Mouse (Mus musculus) macrophage (primary cell): ENCODE data around the gene Klhdc4. TPM values are rescaled to one million over a fixed set of nuclear protein-coding genes. Genes with fewer than 3 reads are reported as not detected.
A peak's percentile ranks its signal among the peaks of the same experiment; 100 is the strongest.

Source experiments
- H3K27ac ChIP-seq: fragments of 350-480 bp; formaldehyde crosslinking; 2 replicates; pipeline ENCODE4 v1.9.0; 2021
- H3K36me3 ChIP-seq: fragments of 350-480 bp; formaldehyde crosslinking; 2 replicates; pipeline ENCODE4 v1.9.0; 2021; ENCODE audit errors: inconsistent target
- H3K4me3 ChIP-seq: fragments of 350-480 bp; formaldehyde crosslinking; 2 replicates; pipeline ENCODE4 v1.9.0; 2021; ENCODE audit errors: inconsistent target
- H3K79me2 ChIP-seq: fragments of 350-480 bp; formaldehyde crosslinking; 2 replicates; pipeline ENCODE4 v1.9.0; 2021; ENCODE audit errors: inconsistent target
- WGBS: methylation state at CpG from one replicate; pipeline ENCODE4 v1.1.7; 2026; ENCODE audit warnings: inconsistent platforms; ENCODE audit not compliant: missing documents; 5-methylcytosine and 5-hydroxymethylcytosine counted together
- polyA plus RNA-seq: library from polyadenylated mRNA; stranded (reverse); fragments of 250-400 nt; gene quantifications from 3 replicates; pipeline ENCODE4 v1.2.4, GENCODE M21; 2018; ENCODE audit warnings: inconsistent platforms
- total RNA-seq, 78 experiments: library from RNA; depleted of rRNA; stranded (reverse); fragments of 250-400 nt; gene quantifications; 1 replicate in 9 of 78; 2 replicates in 24 of 78; 3 replicates in 43 of 78; 4 replicates in 2 of 78; pipeline ENCODE4 v1.2.4; 2018; ENCODE audit warnings: inconsistent platforms in 56 of 78

The Klhdc4 gene
- 100 to 1,000 TPM in 5 of 26 experiments, 10 to 100 TPM in 21; 47.6 to 117 (median 79.4) TPM for total RNA-seq (2018; cell fraction: chromatin; rRNA removed)
- total RNA-seq (2018; cell fraction: cytosol; rRNA removed) = 10 to 100 TPM; 13.0 to 21.1 (median 16.5) TPM
- 10 to 100 TPM; 21.1 to 54.6 (median 37.3) TPM for total RNA-seq (2018; cell fraction: nucleus; rRNA removed)
- 18.7 to 27.6 TPM (median 19.1 TPM) in 3 replicates for polyA plus RNA-seq

DNA sequence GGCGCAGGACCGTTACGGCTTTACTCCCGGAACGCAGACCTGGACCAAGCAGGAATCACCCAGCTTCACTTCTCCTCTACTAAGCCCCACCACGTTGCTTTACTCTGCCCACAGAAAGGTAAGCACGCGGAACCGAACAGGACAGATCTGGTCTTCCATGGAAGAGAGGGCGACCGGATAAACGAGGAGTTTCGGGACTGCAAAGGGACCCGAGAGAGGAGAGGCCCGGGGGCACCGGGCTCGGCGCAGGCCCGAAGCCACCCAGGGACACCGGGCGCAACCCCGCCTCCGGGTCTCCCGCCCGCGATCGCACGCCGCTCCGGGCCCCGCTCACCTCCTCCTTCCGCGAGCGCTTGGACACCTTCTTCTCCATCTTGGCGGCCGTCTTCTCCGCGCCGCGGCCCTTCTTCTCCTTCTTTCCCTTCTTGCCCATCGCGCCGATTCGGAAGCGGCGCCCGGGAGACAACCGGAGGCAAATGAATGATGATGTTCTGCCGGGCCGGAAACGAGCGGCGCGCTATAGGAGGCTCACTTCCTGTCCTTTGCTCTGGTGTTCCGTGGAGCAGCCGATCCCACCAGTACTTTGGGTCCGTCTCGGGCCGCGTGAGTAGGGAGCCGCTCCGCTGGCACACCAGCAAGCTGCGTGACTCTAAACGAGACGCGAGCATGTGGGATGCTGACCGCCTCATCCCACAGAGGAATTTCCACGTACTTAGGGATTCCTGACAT, at the start of gene Klhdc4:
Gene Klhdc4, minus strand, starts transcription at position 522 of the 729 bp plus-strand sequence.
- Histone ChIP-seq H3K36me3 (no peaks in the 10 kb centered on the region), H3K4me3 (peak within 1 kb of the TSS; percentile 88), H3K27ac (peak within 1 kb of the TSS; percentile 42), H3K79me2 (peaks cover 23% of the 10 kb centered on the region)
- 1% methylated on average over 68 of the region's 68 CpGs for WGBS

DNA sequence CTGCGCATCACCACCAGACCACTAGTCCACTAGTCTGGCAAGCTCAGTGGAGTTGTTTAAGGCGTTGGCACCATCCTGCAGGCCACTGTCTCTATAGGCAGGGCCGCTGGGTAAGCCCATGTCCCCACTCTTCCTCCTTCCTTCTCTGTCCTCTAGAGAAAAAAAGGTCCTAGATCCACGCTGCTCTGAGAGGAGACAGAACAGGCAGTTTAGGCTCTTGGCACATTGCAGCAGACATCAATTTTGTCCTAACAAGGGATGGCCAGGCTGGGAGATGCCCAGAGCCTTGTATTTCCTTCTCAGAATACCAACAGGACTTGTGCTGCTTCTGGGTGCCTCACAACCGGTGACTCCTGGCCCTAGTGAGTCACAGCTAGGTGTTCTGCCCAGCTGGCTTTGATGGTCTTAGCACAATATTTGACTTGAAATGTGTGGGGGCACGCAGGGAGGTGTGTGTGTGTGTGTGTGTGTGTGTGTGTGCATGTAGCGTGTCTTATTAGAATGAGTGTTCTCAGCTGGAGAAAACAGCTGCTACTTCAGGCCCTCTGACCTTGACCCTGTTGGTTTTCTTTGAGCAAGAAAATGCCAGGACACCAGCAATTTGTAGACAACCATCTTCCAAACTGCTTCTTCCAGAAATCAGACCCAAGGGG, 48.6 kb upstream of the Klhdc4 start:
- WGBS = 88% methylated on average over 7 of the region's 7 CpGs
- H3K4me3 ChIP-seq = no peak overlapping the region
- no peaks in the 10 kb centered on the region for H3K36me3 ChIP-seq
- H3K79me2 ChIP-seq = no peaks in the 10 kb centered on the region
- H3K27ac ChIP-seq = no peak overlapping the region

DNA sequence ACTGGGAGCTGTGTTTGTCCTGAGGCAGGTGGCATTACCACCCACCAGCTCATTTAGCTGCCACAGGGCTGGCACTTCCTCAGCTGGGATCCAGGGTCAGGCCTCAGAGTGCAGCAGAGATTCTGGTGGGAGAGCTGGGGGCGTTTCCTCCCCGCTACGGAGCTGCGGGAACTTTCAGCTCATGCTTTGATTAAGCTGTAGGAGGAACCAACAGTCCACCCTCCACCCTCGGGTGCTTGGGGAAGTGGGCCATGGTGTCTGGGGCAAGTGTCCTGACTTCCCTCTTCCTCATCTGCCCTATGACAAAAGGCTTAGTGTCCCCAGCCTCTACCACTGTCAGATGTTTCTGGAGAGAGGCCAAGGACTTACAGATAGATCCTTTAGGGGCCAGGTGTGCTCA, 47.8 kb upstream of the Klhdc4 start:
- Histone ChIP-seq H3K4me3 (no peak overlapping the region), H3K36me3 (no peaks in the 10 kb centered on the region), H3K27ac (no peak overlapping the region), H3K79me2 (no peaks in the 10 kb centered on the region)
- 3% methylated on average over 5 of the region's 5 CpGs for WGBS

- Histone ChIP-seq H3K4me3 (no peak overlapping the region), H3K27ac (no peak overlapping the region), H3K79me2 (no peaks in the 10 kb centered on the region), H3K36me3 (no peaks in the 10 kb centered on the region)
- WGBS = 91% methylated on average over 9 of the region's 9 CpGs
Measured at GRCm38 (mm10) chr8:121875517-121875916, 46.1 kb upstream of the Klhdc4 start.

GRCm38 (mm10) chr8:121875045-121875444, 45.7 kb upstream of the Klhdc4 start:
- 98% methylated on average over 3 of the region's 3 CpGs for WGBS
- no peak overlapping the region for H3K27ac ChIP-seq
- H3K36me3 ChIP-seq = no peaks in the 10 kb centered on the region
- no peak overlapping the region for H3K4me3 ChIP-seq
- H3K79me2 ChIP-seq = no peaks in the 10 kb centered on the region

DNA sequence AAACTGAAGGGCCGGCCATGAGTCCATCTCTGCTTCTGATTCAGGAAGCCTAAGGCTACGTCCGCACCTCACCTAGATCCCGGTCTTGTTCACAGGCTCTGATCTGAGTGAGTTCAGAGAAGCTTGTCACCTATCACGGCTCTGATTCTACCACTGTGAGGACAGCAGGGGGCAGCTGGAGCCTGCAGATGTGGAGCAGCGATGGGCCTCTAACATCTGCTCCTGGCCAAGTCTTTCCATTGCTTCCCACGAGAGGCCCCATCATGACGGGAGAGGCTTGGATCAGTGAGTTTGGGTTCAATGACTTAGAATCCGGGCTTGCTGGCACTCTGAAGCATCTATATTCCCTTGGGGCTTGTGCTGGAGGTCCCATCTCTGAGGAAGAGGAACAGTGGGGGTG, 44.7 kb upstream of the Klhdc4 start:
- Histone ChIP-seq H3K79me2 (no peaks in the 10 kb centered on the region), H3K36me3 (no peaks in the 10 kb centered on the region), H3K27ac (no peak overlapping the region), H3K4me3 (no peak overlapping the region)
- 78% methylated on average over 8 of the region's 9 CpGs for WGBS

DNA sequence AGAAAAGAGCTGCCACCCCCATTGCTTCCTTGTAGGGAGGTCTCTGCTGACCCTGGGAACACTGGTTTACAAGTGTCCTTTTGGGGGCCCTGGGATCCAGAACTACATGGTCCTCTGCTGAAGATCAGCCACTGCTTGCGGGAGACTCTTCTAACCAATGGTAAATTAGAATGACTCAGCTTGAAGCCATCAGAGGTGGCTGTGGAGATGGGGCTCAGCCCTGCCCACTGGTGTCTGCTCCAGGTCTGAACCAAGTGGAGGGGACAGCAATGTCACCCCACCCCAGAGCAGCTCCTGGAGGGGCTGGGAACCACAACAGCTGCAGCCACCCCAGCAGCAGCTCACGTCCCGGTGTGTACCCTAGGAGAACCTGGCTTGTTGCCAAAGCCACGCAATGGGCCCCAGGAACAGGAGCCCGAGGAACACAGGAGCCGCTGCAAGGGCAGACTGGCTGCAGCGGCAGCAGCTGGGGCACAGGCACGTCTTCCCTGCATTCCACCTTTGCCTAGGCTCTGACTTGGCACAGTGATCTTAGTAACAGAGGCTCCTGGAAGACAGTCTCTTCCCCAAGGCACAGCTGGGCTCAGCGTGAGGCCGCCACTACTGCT, 42.6 kb upstream of the Klhdc4 start:
- H3K27ac ChIP-seq = no peak overlapping the region
- WGBS = 33% methylated on average over 10 of the region's 10 CpGs

DNA sequence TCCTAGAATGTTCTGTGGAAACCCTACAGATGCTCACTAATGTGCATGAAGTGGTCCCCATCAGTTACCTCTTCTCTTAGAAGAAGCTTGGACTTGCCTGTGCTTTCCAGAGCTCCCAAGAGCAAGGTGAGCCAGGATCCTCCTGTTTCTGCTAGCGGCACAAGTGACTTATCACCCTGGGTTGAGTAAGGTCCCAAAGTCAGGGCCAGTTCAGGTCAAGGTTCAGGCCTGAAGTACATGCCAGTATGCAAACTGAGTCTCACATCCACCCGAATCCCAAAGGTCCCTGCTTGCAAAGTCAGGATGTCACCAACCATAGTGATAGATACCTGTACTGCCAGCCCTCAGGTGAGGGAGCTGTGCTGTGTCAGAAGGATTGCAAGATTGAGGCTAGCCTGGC, 40.8 kb upstream of the Klhdc4 start:
- H3K4me3 ChIP-seq = no peak overlapping the region
- H3K27ac ChIP-seq = no peak overlapping the region
- no peaks in the 10 kb centered on the region for H3K36me3 ChIP-seq
- WGBS = 93% methylated on average over 2 of the region's 2 CpGs
- no peaks in the 10 kb centered on the region for H3K79me2 ChIP-seq

More for the DNA sequence above, 42.6 kb upstream of the Klhdc4 start:
- Histone ChIP-seq H3K36me3 (no peaks in the 10 kb centered on the region), H3K4me3 (no peak overlapping the region), H3K79me2 (no peaks in the 10 kb centered on the region)

DNA sequence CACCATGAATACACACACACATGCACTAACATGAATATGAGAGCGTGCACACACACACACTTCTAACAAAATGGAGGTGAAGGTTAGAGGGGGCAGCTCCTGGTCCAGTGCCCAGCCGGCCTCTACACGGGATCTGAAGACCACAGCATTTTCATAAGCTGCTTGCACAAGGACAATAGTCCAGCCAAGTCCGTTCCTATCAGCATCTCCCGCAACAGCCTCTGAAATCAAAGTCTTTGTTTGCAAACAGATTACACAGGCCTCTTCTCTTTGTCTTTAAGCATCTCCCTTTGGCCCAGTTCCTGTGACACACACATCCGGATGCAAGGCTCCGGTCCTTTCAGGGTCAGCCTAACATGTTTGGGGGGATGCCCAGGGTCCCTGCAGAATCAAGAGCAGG, 39.5 kb upstream of the Klhdc4 start:
- H3K36me3 ChIP-seq = no peaks in the 10 kb centered on the region
- H3K79me2 ChIP-seq = no peaks in the 10 kb centered on the region
- WGBS = 99% methylated on average over 7 of the region's 7 CpGs
- H3K27ac ChIP-seq = no peak overlapping the region
- no peak overlapping the region for H3K4me3 ChIP-seq

DNA sequence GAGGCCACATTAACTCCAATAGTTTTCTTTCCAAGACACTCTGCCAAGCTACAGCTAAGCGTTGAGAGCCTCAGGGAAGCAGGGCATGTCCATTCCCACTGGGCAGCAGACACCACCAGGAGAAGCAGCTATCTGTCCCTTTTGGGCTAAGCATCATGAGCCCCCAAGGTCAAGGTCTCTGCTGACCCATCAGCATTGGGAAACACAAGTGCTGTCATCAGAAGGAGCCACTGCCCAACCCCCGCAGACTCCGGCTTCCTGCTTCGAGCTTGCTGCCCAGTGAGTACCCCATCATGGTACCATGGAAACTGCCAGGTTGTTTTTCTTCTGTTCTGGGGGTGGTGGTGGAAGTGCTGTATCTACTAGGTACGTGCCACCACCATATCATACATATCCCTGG, 38.8 kb upstream of the Klhdc4 start:
- WGBS = 91% methylated on average over 2 of the region's 5 CpGs
- Histone ChIP-seq H3K27ac (no peak overlapping the region), H3K79me2 (no peaks in the 10 kb centered on the region), H3K36me3 (no peaks in the 10 kb centered on the region), H3K4me3 (no peak overlapping the region)

DNA sequence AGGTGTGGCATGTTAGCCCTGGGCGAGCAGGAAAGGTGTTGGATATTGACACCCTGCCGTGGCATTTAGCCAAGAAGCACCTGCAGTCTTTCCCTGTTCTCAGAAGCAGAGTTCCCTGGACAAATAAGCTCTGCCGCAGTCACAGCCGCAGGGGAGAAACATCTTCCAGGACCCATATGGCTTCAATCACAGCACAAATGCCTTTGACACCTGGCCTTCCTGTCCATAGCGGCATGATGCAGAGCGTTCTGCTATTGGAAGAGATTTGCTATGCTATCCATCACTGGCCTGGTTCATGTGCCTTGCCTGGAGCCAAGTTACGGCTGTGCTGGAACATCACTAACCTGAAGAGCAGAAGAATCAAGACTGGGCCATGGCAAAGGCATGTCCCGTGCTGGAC, 36.0 kb upstream of the Klhdc4 start:
- WGBS = 95% methylated on average over 8 of the region's 8 CpGs
- Histone ChIP-seq H3K4me3 (no peak overlapping the region), H3K79me2 (no peaks in the 10 kb centered on the region), H3K27ac (no peak overlapping the region), H3K36me3 (no peaks in the 10 kb centered on the region)

DNA sequence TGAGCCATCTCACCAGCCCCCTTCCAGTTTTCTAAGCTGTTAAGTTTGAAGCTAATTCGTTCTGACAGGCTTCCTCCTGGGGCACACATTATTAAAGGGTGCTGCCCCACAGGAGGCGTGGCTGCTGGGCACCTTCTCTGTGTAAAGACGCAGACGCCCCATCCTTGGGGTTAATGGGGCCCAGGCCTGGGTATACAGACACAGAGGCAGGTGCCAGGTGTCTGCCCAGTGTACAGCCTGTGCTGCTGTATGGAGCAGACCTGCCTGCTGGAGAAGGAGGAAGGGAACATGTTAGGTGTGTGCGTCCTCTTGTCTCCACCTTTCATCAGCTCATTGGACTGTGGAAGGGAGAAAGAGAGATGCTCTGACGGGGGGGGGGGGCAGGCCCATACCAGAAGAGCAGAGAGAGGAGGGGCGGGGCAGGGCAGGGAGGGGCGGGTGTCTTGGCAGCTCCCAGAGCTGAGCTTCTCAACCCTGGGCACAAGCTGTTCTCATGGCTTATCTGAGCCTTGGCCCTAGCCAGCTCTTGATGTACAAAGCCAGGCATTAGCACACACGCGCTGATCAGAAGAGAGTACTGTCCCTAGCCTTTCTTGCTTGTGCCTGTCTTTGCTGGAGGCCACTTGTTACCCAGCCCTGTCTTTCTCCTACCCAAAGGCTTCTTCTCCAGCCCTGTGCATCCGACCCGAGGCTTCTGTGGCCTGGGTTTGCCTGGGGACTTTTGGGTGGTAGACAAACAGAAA, 32.6 kb upstream of the Klhdc4 start:
- 72% methylated on average over 12 of the region's 12 CpGs for WGBS
- no peaks in the 10 kb centered on the region for H3K36me3 ChIP-seq
- no peak overlapping the region for H3K27ac ChIP-seq
- H3K79me2 ChIP-seq = no peaks in the 10 kb centered on the region
- H3K4me3 ChIP-seq = no peak overlapping the region

GRCm38 (mm10) chr8:121861276-121861675, 31.9 kb upstream of the Klhdc4 start:
- no peak overlapping the region for H3K4me3 ChIP-seq
- 25% methylated on average over 5 of the region's 6 CpGs for WGBS
- H3K79me2 ChIP-seq = no peaks in the 10 kb centered on the region
- H3K36me3 ChIP-seq = no peaks in the 10 kb centered on the region
- H3K27ac ChIP-seq = no peak overlapping the region

- Histone ChIP-seq H3K36me3 (no peaks in the 10 kb centered on the region), H3K79me2 (no peaks in the 10 kb centered on the region), H3K27ac (no peak overlapping the region), H3K4me3 (no peak overlapping the region)
- whole genome bisulfite sequencing = 71% methylated on average over 2 of the region's 2 CpGs
Measured at GRCm38 (mm10) chr8:121857747-121858146, 28.4 kb upstream of the Klhdc4 start.
